ENCODE assay signal across 22 mouse cellular contexts in genomic region chr13:46091109-46091508, GRCm38 (mm10).
DNase-seq lines count a peak whose midpoint lies in the region; ATAC-seq lines count a peak whose summit lies in the region.
"Had no signal": no experiment of that assay in that cellular context is flagged by ENCODE, and none has a peak within 500 bp of the region (broad histone marks: within the 10 kb centered on the region; RNA-seq: fewer than 3 reads in every experiment).

No protein-coding gene starts in this region.

- H3K27me3 ChIP-seq in megakaryocyte, embryonic 14.5 days (replicated peaks): no peaks in the 10 kb centered on the region
- H3K27me3 ChIP-seq: embryonic facial prominence, embryonic 15.5 days; heart, embryonic 13.5 days; hindbrain, embryonic 13.5 days had no signal

- peaks cover 46% of the 10 kb centered on the region for H3K4me1 ChIP-seq in megakaryocyte, embryonic 14.5 days
- H3K4me1 ChIP-seq: embryonic facial prominence, embryonic 15.5 days; forebrain, embryonic 10.5 days; heart, embryonic 13.5 days had no signal

- peaks cover 9% of the 10 kb centered on the region for H3K36me3 ChIP-seq in megakaryocyte, embryonic 14.5 days (replicated peaks; ENCODE audit: low read length)
- H3K36me3 ChIP-seq: embryonic facial prominence, embryonic 15.5 days; forebrain, embryonic 10.5 days; heart, embryonic 13.5 days; hindbrain, embryonic 13.5 days had no signal

- DNase-seq in induced T-regulatory cell, adult 2 months (ENCODE audit: low read depth): peak; percentile 21
- no peak for DNase-seq in adrenal gland, postnatal 4 days (ENCODE audit: low spot score in 2 of 2)
- no peak for DNase-seq in liver
- no peak for DNase-seq in embryo, embryonic 9.5 days (ENCODE audit: extremely low spot score)
- DNase-seq: adrenal gland, postnatal 14 days; cerebellum, adult 18-20 months; cerebellum, adult 9-11 months; cerebellum, postnatal 36 days; gastrocnemius, adult 2 months; gastrocnemius, postnatal 25 days; heart, postnatal 36 days had no signal

- peaks cover 17% of the 10 kb centered on the region for H3K9me3 ChIP-seq in megakaryocyte, embryonic 14.5 days
- H3K9me3 ChIP-seq: embryonic facial prominence, embryonic 15.5 days; hindbrain, embryonic 13.5 days had no signal

- H3K4me3 ChIP-seq in megakaryocyte, embryonic 14.5 days (replicated peaks): peak overlapping the region; percentile 31
- H3K4me3 ChIP-seq: embryonic facial prominence, embryonic 15.5 days; erythroblast, embryonic 14.5 days; forebrain, embryonic 10.5 days; gastrocnemius, adult 2 months; heart, embryonic 13.5 days; hindbrain, embryonic 13.5 days had no signal

- ATAC-seq in megakaryocyte, adult 5-6 weeks (ENCODE audit: poor library complexity, severe bottlenecking): no peak
- peak; percentile 53 for ATAC-seq in CD4-positive, CD25-positive, alpha-beta regulatory T cell, adult 4 months
- ATAC-seq: activated CD4-positive, CD25-positive, alpha-beta regulatory T cell, adult 4 months; forebrain, embryonic 14.5 days; hindbrain, postnatal 0 days had no signal
